Mouse (Mus musculus): ENCODE measurements around the gene Thada.

Thada gene

GRCm38 (mm10) chr17:84474312-84474711 is 8.3 kb upstream of the Thada start:
- DNase-seq = peak in 1 of 2 experiments; percentile 24

GRCm38 (mm10) chr17:84435012-84435411 is 31.0 kb downstream of the Thada start:
- DNase-seq = no peak

- DNase-seq = no peak
Observed at GRCm38 (mm10) chr17:84434233-84434632, 31.8 kb downstream of the Thada start.

GRCm38 (mm10) chr17:84431991-84432390 is 34.0 kb downstream of the Thada start:
- no peak for DNase-seq

GRCm38 (mm10) chr17:84424258-84424657 is 41.7 kb downstream of the Thada start:
- DNase-seq = no peak

- DNase-seq = peak; percentile 11 to 23
Observed at GRCm38 (mm10) chr17:84422916-84423315, 43.1 kb downstream of the Thada start.

- no peak for DNase-seq
Observed at GRCm38 (mm10) chr17:84422001-84422785, 43.8 kb downstream of the Thada start.

GRCm38 (mm10) chr17:84421042-84421441 is 45.0 kb downstream of the Thada start:
- peak; percentile 33 to 46 for DNase-seq

- DNase-seq = no peak
Observed at GRCm38 (mm10) chr17:84420276-84420639, 45.7 kb downstream of the Thada start.

GRCm38 (mm10) chr17:84419326-84420275 is 46.4 kb downstream of the Thada start:
- DNase-seq = no peak

- peak; percentile 16 to 18 for DNase-seq
Observed at GRCm38 (mm10) chr17:84415936-84416335, 50.1 kb downstream of the Thada start.

- no peak for DNase-seq
Observed at GRCm38 (mm10) chr17:84408731-84409130, 57.3 kb downstream of the Thada start.

- DNase-seq = peak; percentile 16 to 50
Observed at GRCm38 (mm10) chr17:84405616-84406015, 60.4 kb downstream of the Thada start.

GRCm38 (mm10) chr17:84401796-84402195 is 64.2 kb downstream of the Thada start:
- DNase-seq = peak in 1 of 2 experiments; percentile 25

- DNase-seq = no peak
Observed at GRCm38 (mm10) chr17:84399431-84399830, 66.6 kb downstream of the Thada start.

GRCm38 (mm10) chr17:84390026-84390425 is 76.0 kb downstream of the Thada start:
- peak in 1 of 2 experiments; percentile 12 for DNase-seq

GRCm38 (mm10) chr17:84386176-84386575 is 79.8 kb downstream of the Thada start:
- DNase-seq = no peak

GRCm38 (mm10) chr17:84385696-84386095 is 80.3 kb downstream of the Thada start:
- DNase-seq = peak in 1 of 2 experiments; percentile 55

- peak; percentile 46 to 67 for DNase-seq
Observed at GRCm38 (mm10) chr17:84384661-84385060, 81.3 kb downstream of the Thada start.

- no peak for DNase-seq
Observed at GRCm38 (mm10) chr17:84380340-84380739, 85.7 kb downstream of the Thada start.

GRCm38 (mm10) chr17:84376882-84377281 is 89.1 kb downstream of the Thada start:
- no peak for DNase-seq

- DNase-seq = peak; percentile 64 to 73
Observed at GRCm38 (mm10) chr17:84372411-84373045, 93.5 kb downstream of the Thada start.

GRCm38 (mm10) chr17:84370385-84370784 is 95.6 kb downstream of the Thada start:
- DNase-seq = peak in 1 of 2 experiments; percentile 36

Measured in cerebellum, postnatal 10 days (tissue).